Mouse (Mus musculus) G1E (cell line): ENCODE measurements around the gene Snx33.

ENCODE experiments used
- CTCF ChIP-seq: IDR thresholded peaks from 2 replicates; pipeline ENCODE4 v1.5.1; 2012; ENCODE audit warnings: low read depth, low read length, inconsistent platforms, mixed read lengths
- GATA1 ChIP-seq: IDR thresholded peaks from 2 replicates; pipeline ENCODE4 v1.6.1; 2012; ENCODE audit warnings: borderline replicate concordance, low read length, inconsistent platforms, mixed read lengths
- POLR2AphosphoS5 ChIP-seq: IDR thresholded peaks from 2 replicates; pipeline ENCODE4 v1.6.1; 2012; ENCODE audit warnings: low read depth, low read length, inconsistent platforms; ENCODE audit not compliant: insufficient replicate concordance
- TAL1 ChIP-seq: conservative IDR thresholded peaks from 2 replicates; pipeline ENCODE4 v1.6.1; 2012; ENCODE audit warnings: low read depth, low read length, inconsistent platforms, mixed read lengths

- TF ChIP-seq GATA1, result no peak
- TF ChIP-seq CTCF, result no peak
- TF ChIP-seq TAL1, result no peak
- no peak for TF ChIP-seq POLR2AphosphoS5
These were observed 55.9 kb downstream of the Snx33 start for GRCm38 (mm10) chr9:56872105-56872903.
